Comparison of ENCODE assay signal across 14 mouse cellular contexts in genomic region chr9:64621499-64622296, GRCm38 (mm10).
DNase-seq lines count a peak whose midpoint lies in the region; ATAC-seq lines count a peak whose summit lies in the region.
"Had no signal": no experiment of that assay in that cellular context is flagged by ENCODE, and none has a peak within 500 bp of the region (broad histone marks: within the 10 kb centered on the region; RNA-seq: fewer than 3 reads in every experiment).

No protein-coding gene starts in this region.

- peak; percentile 27; the same call in 1 of the 2 replicates for ATAC-seq in forebrain, embryonic 12.5 days (ENCODE audit: low FRiP score)
- peak; percentile 63 for ATAC-seq in hindbrain, embryonic 13.5 days (ENCODE audit: low FRiP score)
- peak; percentile 73 for ATAC-seq in midbrain, embryonic 16.5 days
- ATAC-seq in monocyte, adult 5-6 weeks (replicated peaks; ENCODE audit: insufficient number of reproducible peaks, low FRiP score, low TSS enrichment, poor library complexity, severe bottlenecking), result no peak

- peaks cover 26% of the 10 kb centered on the region for H3K4me1 ChIP-seq in forebrain, embryonic 12.5 days
- H3K4me1 ChIP-seq in forebrain, embryonic 10.5 days, result peaks cover 20% of the 10 kb centered on the region
- H3K4me1 ChIP-seq in hindbrain, embryonic 13.5 days (replicated peaks), result peaks cover 36% of the 10 kb centered on the region
- peaks cover 23% of the 10 kb centered on the region for H3K4me1 ChIP-seq in midbrain, embryonic 16.5 days (ENCODE audit: control insufficient read depth, insufficient read depth, low read length)
- no peaks in the 10 kb centered on the region for H3K4me1 ChIP-seq in heart, embryonic 10.5 days
- H3K4me1 ChIP-seq: embryonic facial prominence, embryonic 12.5 days; limb, embryonic 15.5 days; lung, embryonic 15.5 days had no signal

- no peak overlapping the region for H3K4me2 ChIP-seq in forebrain, embryonic 12.5 days
- H3K4me2 ChIP-seq in hindbrain, embryonic 13.5 days, result no peak overlapping the region
- H3K4me2 ChIP-seq in midbrain, embryonic 16.5 days (ENCODE audit: low read length), result no peak overlapping the region
- H3K4me2 ChIP-seq: embryonic facial prominence, embryonic 12.5 days; limb, embryonic 15.5 days; lung, embryonic 15.5 days had no signal

- H3K36me3 ChIP-seq in forebrain, embryonic 12.5 days (replicated peaks), result no peaks in the 10 kb centered on the region
- H3K36me3 ChIP-seq in forebrain, embryonic 10.5 days (replicated peaks), result no peaks in the 10 kb centered on the region
- no peaks in the 10 kb centered on the region for H3K36me3 ChIP-seq in hindbrain, embryonic 13.5 days
- no peaks in the 10 kb centered on the region for H3K36me3 ChIP-seq in midbrain, embryonic 16.5 days (ENCODE audit: control insufficient read depth, insufficient read depth, low read length)
- no peaks in the 10 kb centered on the region for H3K36me3 ChIP-seq in heart, embryonic 10.5 days
- H3K36me3 ChIP-seq: embryonic facial prominence, embryonic 12.5 days; limb, embryonic 15.5 days; lung, embryonic 15.5 days had no signal

- DNase-seq in forebrain, embryonic 10.5 days (ENCODE audit: extremely low spot score, low spot score), result no peak
- peak; percentile 91 to 95 for DNase-seq in cerebellum, postnatal 10 days
- DNase-seq in heart, embryonic 10.5 days (ENCODE audit: low spot score), result no peak
- no peak for DNase-seq in urinary bladder, postnatal 4 days (ENCODE audit: low spot score in 2 of 2)
- DNase-seq: adrenal gland, adult 8-10 months; heart, postnatal 10 days; kidney, adult 18-20 months had no signal

- 34% methylated on average over 5 of the region's 5 CpGs for WGBS in forebrain, embryonic 12.5 days
- WGBS in forebrain, embryonic 10.5 days, result 50% methylated on average over 5 of the region's 5 CpGs
- WGBS in hindbrain, embryonic 13.5 days, result 24% methylated on average over 5 of the region's 5 CpGs
- 24% methylated on average over 5 of the region's 5 CpGs for WGBS in midbrain, embryonic 16.5 days
- WGBS in heart, embryonic 10.5 days, result 58% methylated on average over 5 of the region's 5 CpGs

- peaks cover 32% of the 10 kb centered on the region for H3K27me3 ChIP-seq in forebrain, embryonic 12.5 days
- peaks cover 62% of the 10 kb centered on the region for H3K27me3 ChIP-seq in forebrain, embryonic 10.5 days (ENCODE audit: poor library complexity, severe bottlenecking)
- 0 out of 2 replicates have a peak, but pooled peaks cover 6% of the 10 kb centered on the region for H3K27me3 ChIP-seq in hindbrain, embryonic 13.5 days
- no peaks in the 10 kb centered on the region for H3K27me3 ChIP-seq in midbrain, embryonic 16.5 days (ENCODE audit: control insufficient read depth, insufficient read depth, low read depth, low read length)
- peaks cover 4% of the 10 kb centered on the region; the same call in 1 of the 2 replicates for H3K27me3 ChIP-seq in heart, embryonic 10.5 days (ENCODE audit: insufficient read depth, poor library complexity, severe bottlenecking)
- H3K27me3 ChIP-seq: embryonic facial prominence, embryonic 12.5 days; limb, embryonic 15.5 days; lung, embryonic 15.5 days had no signal

- no peak overlapping the region for H3K9ac ChIP-seq in forebrain, embryonic 12.5 days
- H3K9ac ChIP-seq in hindbrain, embryonic 13.5 days, result no peak overlapping the region
- H3K9ac ChIP-seq in midbrain, embryonic 16.5 days (ENCODE audit: low read depth, low read length), result no peak overlapping the region
- H3K9ac ChIP-seq: embryonic facial prominence, embryonic 12.5 days; limb, embryonic 15.5 days; lung, embryonic 15.5 days had no signal

- H3K27ac ChIP-seq in forebrain, embryonic 12.5 days, result no peak overlapping the region
- H3K27ac ChIP-seq in forebrain, embryonic 10.5 days, result no peak overlapping the region
- peak overlapping the region; percentile 68 for H3K27ac ChIP-seq in hindbrain, embryonic 13.5 days
- H3K27ac ChIP-seq in midbrain, embryonic 16.5 days (ENCODE audit: low read length), result peak overlapping the region; percentile 52
- H3K27ac ChIP-seq in heart, embryonic 10.5 days, result no peak overlapping the region
- H3K27ac ChIP-seq: embryonic facial prominence, embryonic 12.5 days; limb, embryonic 15.5 days; lung, embryonic 15.5 days had no signal

- H3K4me3 ChIP-seq in forebrain, embryonic 12.5 days (replicated peaks), result no peak overlapping the region
- H3K4me3 ChIP-seq in forebrain, embryonic 10.5 days, result no peak overlapping the region
- H3K4me3 ChIP-seq in hindbrain, embryonic 13.5 days, result no peak overlapping the region
- no peak overlapping the region for H3K4me3 ChIP-seq in midbrain, embryonic 16.5 days (ENCODE audit: low read depth, low read length)
- no peak overlapping the region for H3K4me3 ChIP-seq in heart, embryonic 10.5 days
- H3K4me3 ChIP-seq: embryonic facial prominence, embryonic 12.5 days; limb, embryonic 15.5 days; lung, embryonic 15.5 days had no signal

- no peaks in the 10 kb centered on the region for H3K9me3 ChIP-seq in forebrain, embryonic 12.5 days
- no peaks in the 10 kb centered on the region for H3K9me3 ChIP-seq in forebrain, embryonic 10.5 days
- no peaks in the 10 kb centered on the region for H3K9me3 ChIP-seq in hindbrain, embryonic 13.5 days
- no peaks in the 10 kb centered on the region for H3K9me3 ChIP-seq in midbrain, embryonic 16.5 days (replicated peaks; ENCODE audit: control insufficient read depth, low read length, poor library complexity, severe bottlenecking)
- H3K9me3 ChIP-seq in heart, embryonic 10.5 days, result no peaks in the 10 kb centered on the region
- H3K9me3 ChIP-seq: embryonic facial prominence, embryonic 12.5 days; limb, embryonic 15.5 days; lung, embryonic 15.5 days had no signal

Comparison
In these comparisons a context has a peak if more than half of its experiments do, and no peak if none do; other contexts are left out.
1. H3K27ac ChIP-seq: peak in hindbrain, embryonic 13.5 days (single experiment) and midbrain, embryonic 16.5 days (single experiment); none in forebrain, embryonic 12.5 days (single experiment), forebrain, embryonic 10.5 days (single experiment) and heart, embryonic 10.5 days (single experiment).
2. DNase-seq: peak in cerebellum, postnatal 10 days (2 of 2); none in forebrain, embryonic 10.5 days (single experiment), heart, embryonic 10.5 days (single experiment) and urinary bladder, postnatal 4 days (0 of 2).